Comparison of ENCODE assay signal across 27 mouse cellular contexts in the genomic region with DNA sequence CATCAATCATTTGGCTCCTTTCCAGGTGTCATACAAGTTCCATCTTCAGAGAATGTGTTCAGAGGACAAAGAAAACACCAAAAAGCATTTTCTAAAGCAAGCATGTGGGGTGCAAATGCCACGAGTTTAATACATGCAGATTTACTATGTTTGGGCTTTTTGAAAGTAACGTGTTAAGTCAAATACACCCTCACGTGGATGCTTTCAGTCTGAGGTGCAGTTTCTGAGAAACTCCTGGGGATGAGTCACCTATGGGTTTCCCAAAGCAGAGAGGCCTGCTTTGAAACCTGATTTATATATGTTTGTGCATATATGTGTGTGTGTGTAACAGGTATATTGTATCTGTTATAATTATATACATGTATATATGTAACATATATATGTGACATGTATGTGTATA.
"Had no signal": no experiment of that assay in that cellular context is flagged by ENCODE, and none has a peak within 500 bp of the region (broad histone marks: within the 10 kb centered on the region; RNA-seq: fewer than 3 reads in every experiment).

No protein-coding gene starts in this region.

- H3K27ac ChIP-seq: limb, embryonic 10.5 days; limb, embryonic 12.5 days; limb, embryonic 13.5 days; limb, embryonic 15.5 days; liver, embryonic 12.5 days; liver, embryonic 13.5 days; liver, embryonic 14.5 days; liver, embryonic 15.5 days; lung, embryonic 15.5 days; macrophage; midbrain, embryonic 13.5 days; midbrain, embryonic 15.5 days had no signal

- H3K4me1 ChIP-seq: limb, embryonic 10.5 days; limb, embryonic 12.5 days; limb, embryonic 13.5 days; limb, embryonic 15.5 days; liver, embryonic 12.5 days; liver, embryonic 13.5 days; liver, embryonic 15.5 days; lung, embryonic 15.5 days; megakaryocyte, embryonic 14.5 days; midbrain, embryonic 12.5 days had no signal

- H3K9ac ChIP-seq: limb, embryonic 12.5 days; limb, embryonic 13.5 days; limb, embryonic 15.5 days; liver, embryonic 12.5 days; liver, embryonic 13.5 days; liver, embryonic 14.5 days; liver, embryonic 15.5 days; liver, postnatal 0 days; lung, embryonic 14.5 days; lung, embryonic 15.5 days; midbrain, embryonic 12.5 days; midbrain, embryonic 13.5 days; midbrain, embryonic 15.5 days had no signal

- H3K9me3 ChIP-seq: limb, embryonic 10.5 days; limb, embryonic 12.5 days; limb, embryonic 13.5 days; limb, embryonic 15.5 days; liver, embryonic 12.5 days; liver, embryonic 13.5 days; liver, embryonic 15.5 days; lung, embryonic 15.5 days; megakaryocyte, embryonic 14.5 days; midbrain, embryonic 10.5 days; midbrain, embryonic 12.5 days; midbrain, embryonic 13.5 days; midbrain, embryonic 15.5 days had no signal

- H3K4me3 ChIP-seq: limb, embryonic 10.5 days; limb, embryonic 12.5 days; limb, embryonic 13.5 days; limb, embryonic 15.5 days; liver, embryonic 12.5 days; liver, embryonic 13.5 days; liver, embryonic 15.5 days; lung, embryonic 15.5 days; megakaryocyte, embryonic 14.5 days; midbrain, embryonic 10.5 days; midbrain, embryonic 12.5 days; midbrain, embryonic 13.5 days; midbrain, embryonic 15.5 days; myocyte had no signal

- H3K27me3 ChIP-seq: limb, embryonic 12.5 days; limb, embryonic 13.5 days; limb, embryonic 15.5 days; liver, embryonic 12.5 days; liver, embryonic 13.5 days; liver, embryonic 15.5 days; lung, embryonic 15.5 days; midbrain, embryonic 12.5 days; midbrain, embryonic 13.5 days; midbrain, embryonic 15.5 days had no signal

- H3K4me2 ChIP-seq: limb, embryonic 12.5 days; limb, embryonic 13.5 days; limb, embryonic 15.5 days; liver, embryonic 11.5 days; liver, embryonic 12.5 days; liver, embryonic 13.5 days; liver, embryonic 15.5 days; lung, embryonic 14.5 days; lung, embryonic 15.5 days; midbrain, embryonic 15.5 days had no signal

- DNase-seq: left cerebral cortex, postnatal 4 days; liver; liver, embryonic 13.5 days; liver, postnatal 0 days; lung, adult 18-20 months; lung, adult 2 months; lung, embryonic 14.5 days; lung, postnatal 10 days; lung, postnatal 14 days; lung, postnatal 36 days; lung, postnatal 4 days had no signal

- H3K36me3 ChIP-seq: limb, embryonic 10.5 days; limb, embryonic 12.5 days; limb, embryonic 13.5 days; limb, embryonic 15.5 days; liver, embryonic 12.5 days; liver, embryonic 13.5 days; liver, embryonic 15.5 days; lung, embryonic 15.5 days; midbrain, embryonic 10.5 days; midbrain, embryonic 12.5 days; midbrain, embryonic 13.5 days; midbrain, embryonic 15.5 days had no signal
